Mouse (Mus musculus): Measurements from ENCODE around the gene Adam19. TPM values are rescaled to one million over a fixed set of nuclear protein-coding genes. Genes with fewer than 3 reads are reported as not detected.

Gene Adam19
- total RNA-seq, 4 experiments from 2014 or later = 1.7 to 5.9 (median 3.8) TPM

DNA sequence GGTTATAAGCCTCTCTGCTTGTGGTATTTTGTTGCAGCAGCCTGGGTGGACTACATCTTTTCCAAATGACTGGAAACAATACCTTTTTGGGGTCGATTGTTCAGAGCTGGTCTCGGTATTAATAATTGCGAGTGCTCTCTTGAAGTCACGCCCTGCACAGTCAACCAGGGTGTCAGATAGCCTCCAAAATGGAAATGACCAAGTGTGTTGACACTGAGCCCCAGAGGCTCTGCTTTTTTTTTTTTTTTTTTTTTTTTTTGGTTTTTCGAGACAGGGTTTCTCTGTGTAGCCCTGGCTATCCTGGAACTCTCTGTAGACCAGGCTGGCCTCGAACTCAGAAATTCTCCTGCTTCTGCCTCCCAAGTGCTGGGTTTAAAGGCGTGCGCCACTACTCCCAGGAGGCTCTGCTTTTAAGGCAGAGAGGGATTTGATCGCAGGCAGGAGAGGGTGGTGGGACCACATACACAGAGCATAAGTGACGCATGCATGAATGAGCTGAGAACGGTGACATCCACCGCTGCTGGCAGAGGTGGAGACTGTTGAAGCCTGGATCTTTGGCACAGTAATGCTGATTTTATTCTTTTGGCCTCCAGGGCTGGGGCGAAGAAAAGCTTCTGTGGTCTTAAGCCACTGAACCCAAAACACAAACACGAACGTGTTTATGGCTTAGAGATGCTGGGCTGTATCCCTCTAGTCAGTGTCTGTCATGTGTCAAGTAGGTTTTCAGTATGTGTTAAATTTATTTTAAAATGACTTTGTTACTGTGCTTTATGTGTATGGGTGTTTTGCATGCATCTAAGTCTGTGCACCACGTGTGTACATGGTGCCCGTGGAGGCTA lies 18.3 kb downstream of the Adam19 start:
- no peak for DNase-seq

DNA sequence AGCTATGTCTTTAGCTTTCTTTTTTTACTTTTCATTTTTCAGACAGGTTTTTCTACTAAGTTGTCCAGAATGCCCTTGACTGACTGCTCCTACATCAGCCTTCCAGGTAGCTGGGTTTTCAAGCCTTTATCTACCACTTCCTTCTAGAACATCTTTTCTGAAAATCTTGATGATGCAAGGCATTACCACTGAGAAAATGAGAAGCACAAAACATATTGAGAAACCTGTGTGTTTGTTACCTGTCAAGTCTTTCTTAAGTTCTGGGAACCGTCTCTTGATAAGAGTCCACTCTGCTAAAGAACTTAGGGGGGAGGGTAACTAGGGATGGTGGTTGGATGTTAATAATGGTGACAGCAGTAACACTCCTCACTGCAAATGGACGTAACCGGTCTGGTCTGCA lies 19.7 kb downstream of the Adam19 start:
- no peak for DNase-seq

DNA sequence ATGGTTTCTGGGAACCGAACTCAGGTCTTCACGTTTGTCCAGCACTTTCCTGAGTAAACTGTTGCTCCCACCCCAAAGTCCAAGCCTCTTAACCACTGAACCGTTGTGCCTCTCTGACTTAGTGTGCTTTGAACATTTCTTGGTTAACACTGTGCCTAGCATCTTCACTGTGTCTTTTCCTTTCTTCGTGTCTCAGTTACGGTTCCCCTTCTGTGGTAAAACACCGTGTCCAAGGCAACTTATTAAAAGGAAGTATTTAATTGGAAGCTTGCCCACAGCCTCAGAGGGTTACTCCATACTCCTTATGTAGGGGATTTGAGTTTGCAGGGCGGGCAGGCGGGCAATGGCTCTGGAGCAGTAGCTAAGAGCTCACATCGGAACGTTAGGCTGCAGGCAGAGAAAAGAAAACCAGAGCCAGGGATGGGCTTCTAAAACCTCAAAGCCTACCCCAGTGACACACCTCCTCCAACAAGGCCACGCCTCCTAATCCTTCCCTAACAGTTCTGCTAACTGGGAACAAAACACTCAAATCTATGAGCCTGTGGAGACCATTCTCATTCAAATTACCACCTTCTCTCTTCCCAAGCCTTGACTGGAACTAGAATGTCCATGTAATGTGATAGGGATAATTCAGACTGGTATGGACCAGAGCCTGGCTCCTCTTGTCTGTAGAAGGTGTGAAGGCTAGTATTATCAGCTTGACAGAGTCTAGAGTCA lies 20.8 kb downstream of the Adam19 start:
- DNase-seq = no peak

DNA sequence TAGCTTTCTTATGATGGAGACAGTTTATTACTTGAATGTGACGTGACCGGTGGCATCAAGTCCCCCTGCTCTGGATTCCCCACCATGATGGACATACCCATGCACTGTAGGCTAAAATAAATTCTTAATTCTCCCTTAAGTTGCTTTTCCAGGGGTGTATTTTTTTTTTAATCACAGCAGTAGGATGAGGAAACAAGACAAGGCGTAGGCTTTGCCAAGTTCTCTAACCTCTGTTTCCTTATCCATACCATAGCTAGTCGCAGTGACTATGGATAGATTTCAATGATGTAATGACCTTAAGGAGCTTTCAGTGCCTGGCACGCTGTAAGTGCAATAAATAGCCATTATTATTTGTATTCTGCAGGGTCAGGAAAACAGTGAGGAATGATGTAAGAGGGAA lies 21.5 kb downstream of the Adam19 start:
- DNase-seq = no peak

DNA sequence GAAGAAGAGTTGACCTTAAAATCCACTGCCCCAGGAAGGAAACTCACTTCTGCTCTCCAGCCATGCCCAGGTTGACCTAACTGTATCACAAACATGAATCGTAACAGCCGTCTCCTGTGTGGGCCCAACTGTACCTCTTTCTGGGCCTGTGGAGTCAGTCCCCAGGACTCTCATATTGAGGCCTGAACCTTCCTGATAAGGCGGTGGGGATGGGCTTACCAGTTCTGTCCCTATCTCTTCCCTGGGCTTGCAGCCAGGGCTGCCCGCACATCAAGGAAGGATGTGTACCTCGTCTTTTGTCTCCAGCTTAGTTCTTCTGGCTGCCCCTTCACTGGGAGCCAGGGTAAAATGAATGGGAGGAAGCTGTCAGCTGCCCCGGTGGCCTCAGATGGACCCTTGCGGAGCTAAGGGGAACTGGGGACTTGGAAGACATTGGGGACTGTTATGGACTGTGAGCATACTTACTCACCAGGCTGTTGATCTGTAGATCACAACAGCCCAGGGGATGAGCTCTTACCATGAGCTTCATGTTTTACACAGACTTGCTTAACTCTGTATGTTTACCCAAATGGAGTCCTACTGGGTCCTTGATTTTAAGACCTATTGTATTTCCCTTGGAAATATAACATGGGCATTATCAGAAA lies 22.1 kb downstream of the Adam19 start:
- no peak for DNase-seq

DNA sequence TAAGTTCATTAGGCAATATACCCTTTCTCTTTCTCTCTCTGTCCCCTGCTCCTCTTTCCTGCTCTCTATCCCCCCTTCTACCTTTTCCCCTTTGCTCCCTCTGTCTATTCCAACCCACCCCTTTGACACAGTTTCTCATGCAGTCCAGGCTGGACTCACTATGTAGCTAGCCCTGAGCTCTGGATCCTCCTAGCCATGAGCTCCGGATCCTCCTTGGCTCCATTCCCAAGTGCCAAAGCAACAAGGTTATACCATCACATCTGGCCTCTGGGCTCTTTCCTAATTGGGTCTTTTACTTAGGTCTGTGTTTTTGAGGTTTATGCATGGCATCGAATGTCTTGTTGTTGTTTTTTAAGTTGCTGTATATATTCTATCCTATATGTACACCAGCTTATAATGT lies 25.3 kb downstream of the Adam19 start:
- no peak for DNase-seq

DNA sequence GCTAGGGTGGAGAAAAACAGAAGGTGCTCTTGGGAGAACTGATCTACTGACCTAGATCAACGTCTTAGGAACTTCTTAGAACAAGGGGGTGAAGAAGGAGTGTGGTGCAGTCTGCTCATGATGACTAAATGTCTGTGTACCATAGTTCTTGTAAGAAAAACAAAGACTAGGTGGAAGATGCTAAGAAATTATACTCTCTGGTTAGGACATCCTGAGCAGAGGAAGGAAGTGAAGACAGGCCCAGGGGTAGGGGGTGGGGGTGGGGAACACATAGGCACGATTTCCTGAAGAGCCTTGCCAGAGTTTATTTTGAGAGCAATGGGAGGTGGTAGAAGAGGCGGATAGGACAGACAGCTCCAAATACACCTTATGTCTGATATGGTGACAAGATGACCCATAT lies 27.6 kb downstream of the Adam19 start:
- no peak for DNase-seq

DNA sequence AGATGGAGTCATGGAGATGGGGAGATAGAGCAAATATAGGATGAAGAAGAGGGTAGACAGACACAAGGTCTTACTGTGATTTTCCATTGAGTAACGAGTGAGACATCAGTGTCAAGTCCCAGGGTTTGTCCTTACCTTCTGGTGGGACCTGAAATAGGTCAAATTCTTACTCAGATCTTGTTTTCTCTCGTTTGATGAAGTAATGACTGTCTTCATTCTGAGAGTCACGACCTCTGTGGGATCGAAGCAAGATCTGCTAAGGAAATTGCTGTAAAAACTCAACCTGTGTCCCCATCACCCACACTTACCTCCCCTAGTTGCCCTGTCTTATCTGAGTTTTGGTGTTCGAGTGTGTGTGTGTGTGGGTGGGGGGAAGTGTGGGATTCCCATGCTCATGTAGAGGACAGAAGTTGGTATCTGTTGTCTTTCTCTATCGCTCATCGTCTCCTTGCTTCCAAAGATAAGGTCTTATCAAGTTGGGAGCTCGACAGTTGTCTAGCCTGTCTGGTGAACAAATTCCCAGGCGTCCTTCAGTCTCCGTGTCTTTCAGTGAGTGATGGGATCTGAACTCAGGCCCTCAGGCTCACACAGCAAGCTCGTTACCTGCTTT lies 28.1 kb downstream of the Adam19 start:
- DNase-seq = no peak

DNA sequence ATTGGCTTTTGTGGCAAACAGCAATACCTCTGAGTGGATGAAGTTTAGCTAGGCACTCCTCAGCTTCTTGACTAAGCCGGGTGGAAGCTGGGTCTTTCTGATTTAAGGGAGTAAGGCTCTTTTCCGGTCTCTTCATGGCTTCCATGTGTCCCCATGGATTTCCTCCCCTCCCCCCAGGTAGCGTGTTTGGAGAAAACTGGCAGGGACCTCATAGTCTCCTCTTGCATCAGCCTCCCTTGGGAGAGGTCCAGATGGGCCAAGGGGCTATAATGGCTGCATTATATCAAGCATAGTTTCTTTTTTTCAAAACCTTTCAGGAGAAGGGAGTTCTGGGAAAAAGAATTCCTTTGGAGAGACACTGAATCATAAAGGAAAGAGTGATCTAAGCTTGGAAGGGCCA lies 28.8 kb downstream of the Adam19 start:
- no peak for DNase-seq

DNA sequence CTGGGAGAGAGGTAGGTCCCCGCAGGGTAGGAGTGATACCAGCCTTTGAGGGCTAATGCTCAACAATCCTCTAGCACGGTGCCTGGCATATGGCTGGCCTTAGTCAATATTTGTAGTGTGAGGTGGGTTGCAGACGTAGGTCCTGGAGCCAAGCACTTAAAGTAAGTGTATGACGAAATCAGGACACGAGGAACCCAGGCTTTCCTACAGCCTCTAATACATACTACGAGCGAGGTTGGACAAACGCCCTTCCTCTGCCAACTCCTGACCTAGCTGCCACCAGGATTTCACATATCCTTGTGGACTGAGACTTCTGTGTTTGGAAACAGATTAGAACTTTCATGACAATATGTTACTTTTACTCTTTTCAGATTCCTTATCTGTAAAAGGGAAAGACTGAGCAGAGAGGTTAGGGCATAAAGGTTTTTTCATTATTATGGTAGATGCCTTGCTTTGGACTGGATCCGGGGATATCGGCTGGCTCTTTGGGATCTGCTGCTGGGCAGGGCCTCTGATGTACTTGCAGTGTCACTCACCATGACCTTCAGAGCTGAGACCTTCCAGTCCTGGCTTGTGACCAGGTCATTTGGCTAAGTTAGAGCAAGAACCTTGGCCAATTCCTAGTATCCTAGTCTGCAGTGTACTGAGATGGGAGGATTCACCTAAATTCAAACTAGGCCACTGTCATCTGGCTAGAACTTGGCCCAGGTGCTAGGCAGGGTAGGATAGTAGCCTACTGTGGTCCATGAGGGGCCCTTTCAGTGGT lies 29.8 kb downstream of the Adam19 start:
- peak; percentile 74 for DNase-seq

DNA sequence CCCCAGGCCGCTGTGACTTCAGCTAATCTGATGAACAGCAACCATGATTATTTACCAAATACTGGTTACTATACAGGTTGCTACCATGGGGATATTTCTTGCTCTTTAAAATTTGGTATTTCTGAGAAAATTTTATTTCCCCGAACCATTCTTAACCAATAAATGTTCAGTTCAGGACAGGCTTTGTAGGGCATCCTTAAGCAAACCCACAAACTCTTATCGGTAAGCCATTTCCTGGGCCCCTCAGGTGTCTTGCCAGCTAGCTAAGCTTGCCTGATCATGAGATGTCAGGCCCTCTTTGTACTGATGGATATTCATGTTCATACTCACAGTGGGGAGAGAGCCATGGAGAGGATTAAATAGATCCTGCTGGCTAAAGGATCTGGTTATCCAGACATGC lies 30.7 kb downstream of the Adam19 start:
- no peak for DNase-seq

DNA sequence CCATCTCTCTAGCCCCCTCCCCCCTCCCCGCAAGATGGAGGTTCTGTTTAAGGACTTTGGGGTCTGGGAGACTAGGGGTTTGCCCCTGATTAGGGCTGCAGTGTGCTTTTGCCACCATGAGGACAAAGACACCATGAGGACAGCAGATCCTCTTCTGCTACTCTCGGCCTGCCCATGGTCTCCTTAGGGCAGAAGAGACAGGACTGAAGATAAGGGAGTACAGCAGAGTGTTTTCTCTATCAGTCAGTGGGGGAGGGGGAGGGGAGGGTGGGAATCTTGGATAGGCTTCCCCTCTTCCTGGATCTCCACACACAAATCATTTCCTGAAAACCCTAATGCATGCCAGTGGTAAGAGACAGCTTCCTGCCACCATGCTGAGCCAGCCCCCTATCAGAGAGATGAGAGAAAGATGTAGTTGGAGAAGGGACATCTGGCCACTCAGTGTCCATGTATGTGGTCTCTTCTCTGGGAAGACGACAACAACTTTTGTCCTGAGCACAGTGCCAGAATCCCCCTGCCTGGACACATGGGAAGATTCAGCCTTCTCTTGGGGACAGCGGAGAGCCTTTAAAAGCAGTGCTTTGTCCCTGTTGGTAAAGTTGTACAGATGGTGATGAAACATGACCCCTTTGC lies 33.4 kb downstream of the Adam19 start:
- no peak for DNase-seq

DNA sequence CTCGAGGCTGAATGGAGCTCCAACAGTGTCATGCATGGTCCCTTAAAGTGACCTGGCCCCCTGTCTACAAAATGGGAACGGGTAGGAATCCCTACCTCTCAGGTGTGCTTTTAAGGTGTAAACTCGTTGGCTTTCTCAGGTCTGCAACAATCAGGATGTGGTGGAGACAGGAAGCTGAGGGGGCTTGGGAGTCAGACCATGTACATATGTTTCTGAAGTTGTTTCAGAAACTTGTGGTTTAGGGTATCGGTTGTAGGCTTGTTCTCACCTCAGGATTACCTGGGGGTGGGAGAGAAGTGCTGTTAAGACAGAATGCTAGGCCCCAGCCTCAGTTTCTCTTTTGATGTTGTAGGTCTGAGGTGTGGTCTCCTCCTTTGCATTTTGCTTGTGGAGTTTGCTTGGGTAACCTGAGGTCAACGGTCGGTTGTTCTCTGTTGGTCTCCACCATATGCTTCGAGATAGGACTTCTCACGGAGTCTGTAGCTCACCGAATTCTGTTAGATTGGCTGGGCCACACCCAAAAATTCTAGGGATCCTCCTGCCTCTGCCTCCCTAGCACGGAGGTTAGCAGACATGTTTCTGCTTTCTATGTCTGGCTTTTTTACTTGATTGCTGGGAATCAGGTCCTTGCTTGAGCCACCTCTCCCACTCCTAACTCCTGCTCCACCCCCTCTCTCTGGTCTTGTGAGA lies 34.4 kb downstream of the Adam19 start:
- no peak for DNase-seq

DNA sequence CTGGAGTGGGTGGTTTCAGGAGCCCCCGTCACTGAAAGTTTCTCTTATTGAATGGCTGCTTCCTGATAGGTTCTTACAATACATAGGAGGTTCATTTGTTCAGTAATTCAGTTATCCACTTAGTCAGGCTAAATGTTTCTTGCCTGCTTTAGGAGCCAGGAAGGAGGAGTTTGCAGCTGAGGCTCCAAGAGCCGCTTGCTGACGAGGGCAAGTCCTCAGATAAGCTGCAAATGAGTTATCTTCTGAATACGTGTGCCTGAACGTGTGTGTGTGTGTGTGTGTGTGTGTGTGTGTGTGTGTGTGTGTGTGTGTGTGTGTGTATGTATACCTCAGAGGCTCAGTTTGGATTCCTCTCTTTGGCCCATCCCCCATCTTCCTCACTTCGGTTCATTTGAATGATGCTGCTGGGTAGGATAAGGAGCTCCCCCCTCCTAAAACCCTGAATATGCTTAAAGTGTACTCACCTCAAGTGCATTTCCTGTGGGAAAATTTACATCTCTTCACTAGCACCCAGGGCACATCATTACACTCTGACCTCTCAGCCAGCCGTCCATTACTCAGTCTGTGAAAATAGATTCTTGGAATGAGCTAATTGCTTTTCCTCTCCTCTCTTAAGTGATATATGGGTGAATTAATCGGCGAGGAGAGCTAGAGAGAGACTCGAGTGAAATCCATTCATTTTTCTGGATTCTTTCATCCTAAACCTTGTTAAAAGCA lies 35.3 kb downstream of the Adam19 start:
- DNase-seq = no peak

DNA sequence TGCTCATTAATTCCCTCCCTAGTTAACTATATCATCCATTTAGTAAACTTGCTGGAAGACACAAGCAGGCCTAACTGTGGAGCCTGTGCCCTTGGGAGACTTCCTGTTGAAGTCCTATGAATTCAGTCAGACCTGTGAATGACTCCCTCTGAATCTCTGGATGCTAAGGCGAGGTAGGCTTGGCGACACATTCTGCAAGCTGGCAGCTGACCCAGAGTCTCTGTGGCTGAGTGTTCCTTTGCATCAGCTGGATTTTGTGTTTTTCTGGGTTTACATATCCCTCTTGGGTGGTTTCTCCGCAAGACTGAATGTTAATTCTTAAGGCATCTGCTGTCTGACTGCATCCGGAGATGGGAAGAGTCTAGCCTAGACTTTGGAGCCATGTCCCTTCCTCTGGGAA lies 36.3 kb downstream of the Adam19 start:
- DNase-seq = no peak

DNA sequence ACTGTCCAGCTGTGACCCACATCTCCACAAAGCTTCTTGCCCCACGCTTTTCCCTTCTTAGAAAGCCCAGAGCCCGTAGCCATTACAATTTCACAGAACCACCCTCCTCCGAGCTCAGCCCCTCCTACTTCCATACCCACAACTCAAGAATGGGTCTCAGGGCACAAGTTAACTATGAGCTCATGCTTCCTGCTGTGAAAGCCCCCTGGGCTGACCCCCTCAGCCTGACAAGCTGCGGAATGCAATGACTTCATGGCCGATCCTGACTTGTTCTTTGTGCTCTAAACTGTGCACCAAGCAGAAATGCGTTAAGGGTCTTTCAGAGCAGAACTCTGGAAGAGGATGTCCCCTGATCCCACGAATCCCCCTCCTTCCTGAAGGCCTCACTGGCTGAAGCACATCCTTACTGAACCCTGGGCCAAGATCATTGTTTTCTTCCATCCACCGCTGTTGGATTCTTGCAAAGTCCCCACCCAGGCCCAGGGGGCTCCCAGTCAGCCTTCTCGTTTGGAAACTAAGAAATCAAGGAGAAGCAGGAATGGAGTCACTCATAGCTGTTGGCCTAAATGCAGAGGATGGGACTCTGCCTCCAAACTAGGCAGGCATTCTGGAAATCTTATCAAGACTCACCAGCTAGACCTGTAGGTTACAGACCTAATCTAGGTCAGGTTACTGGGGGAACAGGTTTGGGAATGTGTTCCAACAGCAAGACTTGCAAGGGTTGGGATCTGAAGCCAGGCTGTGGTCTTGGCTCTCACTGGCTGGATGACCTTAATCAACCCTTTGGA lies 39.9 kb downstream of the Adam19 start:
- no peak for DNase-seq

DNA sequence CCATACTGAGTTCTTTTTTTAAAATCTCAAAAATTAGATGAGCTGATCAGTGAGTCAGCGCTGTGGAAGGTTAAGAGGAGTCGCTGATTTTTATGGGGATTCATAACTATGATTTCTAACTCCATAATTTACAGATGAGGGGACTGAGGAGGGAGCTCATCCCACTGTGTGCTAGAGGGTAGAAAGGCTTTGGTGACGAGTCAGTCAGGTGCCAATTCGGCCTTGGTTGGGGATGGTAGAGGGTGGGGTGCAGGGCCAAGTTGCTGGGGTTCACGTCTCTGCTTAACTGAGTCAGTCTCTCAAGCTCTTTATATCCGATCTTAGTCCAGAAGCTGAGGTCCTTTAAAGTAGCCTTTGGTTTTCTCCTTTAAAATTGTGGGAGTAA lies 40.5 kb downstream of the Adam19 start:
- DNase-seq = no peak

DNA sequence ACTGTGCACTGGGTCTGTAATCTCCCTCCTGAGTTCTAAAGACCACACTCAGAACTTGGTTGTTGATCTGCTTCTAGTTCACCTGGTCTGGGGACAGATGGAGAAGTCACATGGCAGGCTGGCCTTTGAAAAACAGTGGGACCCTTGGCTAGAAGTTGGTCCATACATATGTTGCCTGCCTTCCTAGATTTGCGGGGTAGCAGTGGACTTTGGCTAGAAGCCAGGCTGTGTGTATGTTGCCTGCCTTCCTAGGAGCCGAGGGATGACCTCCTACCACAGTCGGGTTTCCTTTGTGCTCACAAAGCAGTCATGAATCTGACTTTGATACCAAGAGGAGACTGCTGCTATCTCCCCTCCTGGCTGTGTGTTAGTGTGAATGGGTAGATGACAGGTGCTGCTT lies 41.3 kb downstream of the Adam19 start:
- DNase-seq = no peak

DNA sequence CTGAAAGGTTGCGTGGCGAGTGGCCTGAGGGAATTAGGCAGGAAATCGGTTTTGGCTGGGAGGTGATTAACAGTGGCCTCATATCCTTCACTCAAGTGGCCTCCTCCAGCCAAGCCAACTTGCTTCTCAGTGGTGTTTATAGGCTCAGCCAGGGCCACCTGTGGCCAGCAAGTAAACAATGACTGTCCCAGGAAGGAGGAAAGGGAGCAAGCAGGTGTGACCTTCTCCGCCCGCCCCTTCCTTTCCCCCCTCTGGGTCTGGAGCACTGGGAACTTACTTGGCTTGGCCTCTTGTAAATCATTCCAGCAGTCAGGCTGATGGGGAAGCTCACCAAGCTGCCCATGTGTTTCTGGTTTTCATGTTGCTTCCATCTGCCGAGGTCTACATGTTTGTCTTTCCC lies 46.3 kb downstream of the Adam19 start:
- DNase-seq = no peak

DNA sequence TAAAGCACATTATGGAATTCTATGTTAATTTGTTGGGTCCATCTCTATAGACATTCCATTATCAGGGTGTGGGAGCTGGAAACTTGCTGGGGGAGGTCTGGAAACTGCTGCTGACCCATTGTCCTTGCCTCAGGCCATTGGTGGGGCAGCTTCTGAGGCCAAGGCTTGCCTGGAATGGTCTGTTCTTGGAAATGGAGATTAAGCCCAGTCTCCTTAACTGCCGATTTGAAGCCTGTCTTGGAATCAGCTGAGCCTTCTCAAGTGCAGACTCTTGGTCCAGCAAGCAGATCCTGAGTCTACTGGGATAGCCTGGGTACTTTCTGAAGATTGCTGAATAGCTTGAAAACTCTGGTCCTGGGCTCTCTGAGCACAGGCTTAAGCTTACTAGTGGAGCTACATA lies 51.3 kb downstream of the Adam19 start:
- no peak for DNase-seq

Data from adrenal gland, adult 8-10 months (tissue).